Mouse (Mus musculus) embryonic stem cell, embryonic (primary cell): Measurements from ENCODE around the gene Zfp710.

ENCODE experiments used
- CTCF ChIA-PET, 4 experiments: fragments of 300-600 bp in 2 of 4; fragments of 350-600 bp in 2 of 4; sonication (Branson Sonifier 250); formaldehyde crosslinking; loops; one replicate each; lab custom pipeline; 2022; ENCODE audit warnings: inconsistent platforms in 2 of 4; lab: Charles Lee
- POLR2A ChIA-PET, 4 experiments: fragments of 300-600 bp in 2 of 4; fragments of 350-600 bp in 2 of 4; sonication (Branson Sonifier 250); formaldehyde crosslinking; loops; one replicate each; lab custom pipeline; 2022; ENCODE audit warnings: antibody characterized with exemption in 4 of 4, inconsistent platforms in 1 of 4; lab: Charles Lee

The Zfp710 gene

DNA sequence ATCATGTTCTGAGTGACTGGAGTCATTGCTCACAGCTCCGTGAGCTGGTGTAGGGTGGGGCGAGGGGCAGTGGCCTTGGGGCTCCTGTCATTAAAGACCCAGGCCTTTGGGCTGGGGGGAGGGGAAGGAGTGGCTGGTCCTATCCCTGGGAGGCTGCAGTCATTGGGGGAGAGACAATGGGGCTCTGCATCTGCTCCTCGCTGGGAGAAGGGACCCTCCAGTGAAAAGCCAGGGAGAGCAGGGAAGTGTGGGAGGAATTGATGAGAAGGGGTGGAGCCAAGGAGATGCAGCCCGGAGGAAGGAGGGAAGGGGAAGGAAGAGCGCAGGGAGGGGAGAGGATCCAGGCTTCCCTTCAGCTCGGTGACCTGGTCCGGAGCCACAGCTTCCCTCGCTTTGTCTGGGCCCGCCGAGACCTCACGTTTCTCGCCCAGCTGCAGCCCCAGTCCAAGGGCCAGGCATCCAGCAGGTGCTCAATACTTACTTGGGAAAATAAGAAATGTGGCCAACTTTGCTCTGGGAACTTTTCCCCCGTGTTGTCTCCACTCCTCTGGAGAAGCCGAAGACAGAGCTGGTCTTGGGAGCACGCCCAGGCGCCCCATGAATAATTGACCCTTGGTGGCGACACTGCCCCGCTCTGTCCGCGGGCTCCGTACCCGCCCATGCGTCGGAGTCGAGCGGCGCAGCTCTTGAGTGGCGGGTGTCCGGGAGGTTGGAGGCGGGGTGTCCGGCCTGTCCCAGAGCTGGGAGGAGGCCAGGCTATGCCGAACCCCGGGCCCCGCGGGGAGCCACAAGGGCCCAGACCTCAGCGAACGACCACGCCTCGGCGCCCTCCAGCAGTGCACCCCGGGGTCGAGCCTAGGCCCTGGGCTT is at the start of gene Zfp710:
Gene Zfp710, plus strand, starts transcription at position 294 of the 870 bp plus-strand sequence.
- POLR2A ChIA-PET: interaction anchor here (0.6 to 21.3 kb wide), 96 partner anchors 7 to 821 kb away, joined by 3 to 515 read pairs (median 4); partner anchors contain the start of genes Idh2 (in 3 of the 4), Sema4b (in 2 of the 4), Arpin (in 1 of the 4) and Blm (in 1 of the 4)
- CTCF ChIA-PET: interaction anchor here (0.6 to 2.4 kb wide), 17 partner anchors 9 to 244 kb away, joined by 3 to 14 read pairs (median 3); no protein-coding TSS in a partner anchor

DNA sequence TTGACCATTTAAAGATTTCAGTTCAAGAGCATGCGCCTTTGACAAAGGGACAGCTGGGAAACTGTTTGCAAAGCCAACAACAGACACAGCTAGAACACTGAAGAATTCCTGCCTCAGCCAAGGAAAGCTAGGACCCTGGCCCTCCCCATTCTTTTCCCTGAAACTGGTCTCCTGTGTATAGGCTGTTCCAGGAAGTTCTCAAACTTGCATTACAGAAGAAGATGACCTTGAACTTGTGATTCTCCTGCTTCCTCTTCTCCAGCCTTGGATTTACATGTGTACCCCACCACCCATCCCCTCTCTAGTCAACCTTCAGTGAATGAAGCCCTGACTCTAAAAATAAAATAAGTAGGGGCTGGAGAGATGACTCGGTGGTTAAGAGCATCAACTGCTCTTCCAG is 49.3 kb upstream of the Zfp710 start:
- CTCF ChIA-PET: interaction anchor here in 1 of 4 experiments (0.7 to 1.1 kb wide), 2 partner anchors 8 to 246 kb away, joined by 3 read pairs; no protein-coding TSS in a partner anchor
- POLR2A ChIA-PET: interaction anchor here in 2 of 4 experiments (1.2 to 1.3 kb wide), 2 partner anchors 16 to 155 kb away, joined by 4 to 5 read pairs; no protein-coding TSS in a partner anchor

DNA sequence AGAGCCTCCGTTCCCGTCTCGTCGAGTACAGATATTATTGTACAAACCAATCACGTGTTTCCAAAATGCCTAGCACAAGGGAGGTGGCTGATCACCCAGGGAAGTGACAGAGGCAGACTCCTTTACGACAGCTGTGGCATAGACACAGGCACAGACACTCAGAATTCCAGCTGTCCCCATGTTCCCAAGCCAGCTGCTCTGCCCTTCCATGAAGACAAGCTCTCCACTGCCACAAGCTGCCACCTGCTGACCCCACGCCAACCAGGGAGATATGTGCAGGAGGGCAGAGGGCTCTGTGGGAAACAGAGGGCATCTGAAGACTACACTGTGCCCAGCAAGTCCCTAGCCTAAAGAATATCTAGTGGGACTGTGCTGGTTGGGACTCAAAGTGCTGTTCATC is 37.9 kb upstream of the Zfp710 start:
- POLR2A ChIA-PET: no interaction called here
- CTCF ChIA-PET: interaction anchor here in 1 of 4 experiments (0.6 to 0.9 kb wide), 2 partner anchors 10 to 257 kb away, joined by 4 read pairs; no protein-coding TSS in a partner anchor

DNA sequence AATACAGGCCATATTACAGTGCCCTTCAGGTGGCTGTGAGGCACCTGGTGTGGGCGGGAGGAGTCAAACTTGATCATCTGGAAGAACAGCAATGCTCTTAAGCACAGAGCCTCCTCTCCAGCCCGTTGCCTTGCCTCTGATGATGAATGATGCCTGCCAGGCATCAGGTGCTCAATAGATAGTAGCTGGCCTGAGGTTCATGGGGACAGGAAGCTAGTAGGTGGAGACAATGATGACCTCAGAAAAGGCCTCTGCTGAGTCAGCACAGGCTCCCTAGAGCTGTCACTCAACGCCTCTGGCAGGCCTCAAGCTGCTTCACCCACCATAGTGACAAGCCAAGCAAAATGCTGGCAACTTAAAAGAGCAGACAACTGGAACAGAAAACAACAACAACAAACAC is 36.9 kb upstream of the Zfp710 start:
- ChIA-PET POLR2A (interaction anchor here in 2 of 4 experiments (0.5 to 1.1 kb wide), 5 partner anchors 36 to 505 kb away, joined by 3 to 4 read pairs (median 3); partner anchors contain the start of gene Zfp710 (in 1 of the 2)), CTCF (interaction anchor here in 2 of 4 experiments (0.6 to 1.1 kb wide), 3 partner anchors 63 to 258 kb away, joined by 3 to 4 read pairs (median 4); no protein-coding TSS in a partner anchor)

DNA sequence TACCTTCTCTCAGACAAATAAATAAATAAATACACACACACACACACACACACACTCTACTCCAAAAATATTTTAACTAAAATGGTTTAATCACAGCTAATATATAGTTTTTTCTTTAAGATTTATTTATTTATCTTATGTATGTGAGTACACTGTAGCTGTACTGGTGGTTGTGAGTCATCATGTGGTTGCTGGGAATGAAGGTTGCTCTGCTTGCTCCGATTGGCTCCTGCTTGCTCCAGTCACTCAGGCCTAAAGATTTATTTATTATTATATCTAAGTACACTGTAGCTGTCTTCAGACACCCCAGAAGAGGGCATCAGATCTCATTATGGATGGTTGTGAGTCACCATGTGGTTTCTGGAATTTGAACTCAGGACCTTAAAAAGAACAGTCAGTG is 36.1 kb upstream of the Zfp710 start:
- ChIA-PET CTCF (interaction anchor here in 3 of 4 experiments (0.6 to 1.1 kb wide), 3 partner anchors 63 to 237 kb away, joined by 3 to 8 read pairs (median 4); no protein-coding TSS in a partner anchor), POLR2A (interaction anchor here in 2 of 4 experiments (0.6 to 1.1 kb wide), 7 partner anchors 10 to 126 kb away, joined by 3 to 7 read pairs (median 3); partner anchors contain the start of gene Zfp710 (in 1 of the 2))

DNA sequence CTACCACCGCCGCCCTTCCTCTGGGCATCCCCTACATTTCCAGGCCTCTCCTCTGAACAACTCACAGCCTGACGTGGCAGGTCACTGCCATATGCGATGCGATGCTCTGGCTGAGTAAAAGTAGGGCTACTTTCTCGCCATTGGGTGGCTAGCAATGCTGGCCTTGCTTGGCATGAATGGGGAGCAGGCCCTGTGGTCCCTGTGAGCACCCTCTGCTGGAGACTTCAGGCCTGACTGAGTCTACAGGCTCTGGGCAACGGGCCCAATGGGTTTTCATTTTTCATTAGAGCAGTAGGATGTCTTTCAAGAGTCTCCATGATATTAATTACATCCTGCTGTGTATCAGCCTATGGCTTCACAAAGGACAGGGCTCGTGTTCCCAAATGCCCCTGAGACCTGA is 30.1 kb upstream of the Zfp710 start:
- CTCF ChIA-PET: interaction anchor here in 1 of 4 experiments (0.6 kb wide), 3 partner anchors 11 to 554 kb away, joined by 3 read pairs; no protein-coding TSS in a partner anchor
- POLR2A ChIA-PET: no interaction called here

DNA sequence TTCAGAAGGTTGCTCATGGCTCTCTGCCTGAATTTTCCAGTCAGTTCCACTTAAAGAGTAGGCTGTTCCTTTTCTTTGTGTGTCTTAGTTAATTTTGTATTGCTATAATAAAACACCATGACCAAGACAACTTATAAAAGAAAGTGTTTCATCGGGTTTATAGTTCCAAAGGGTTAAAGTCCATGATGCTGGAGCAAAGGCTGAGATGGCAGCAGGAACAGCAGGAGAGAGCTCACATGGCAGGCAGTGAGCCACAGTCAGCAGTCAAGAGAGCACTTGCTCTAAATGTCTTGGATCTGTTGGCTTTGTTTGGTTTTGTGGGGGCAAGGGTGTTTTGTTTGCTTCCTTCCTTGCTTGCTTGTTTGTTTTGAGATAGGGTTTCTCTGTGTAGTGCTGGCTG is 26.9 kb upstream of the Zfp710 start:
- CTCF ChIA-PET: no interaction called here
- POLR2A ChIA-PET: interaction anchor here in 1 of 4 experiments (0.8 to 1.2 kb wide), 2 partner anchors 9 to 18 kb away, joined by 3 read pairs; no protein-coding TSS in a partner anchor

DNA sequence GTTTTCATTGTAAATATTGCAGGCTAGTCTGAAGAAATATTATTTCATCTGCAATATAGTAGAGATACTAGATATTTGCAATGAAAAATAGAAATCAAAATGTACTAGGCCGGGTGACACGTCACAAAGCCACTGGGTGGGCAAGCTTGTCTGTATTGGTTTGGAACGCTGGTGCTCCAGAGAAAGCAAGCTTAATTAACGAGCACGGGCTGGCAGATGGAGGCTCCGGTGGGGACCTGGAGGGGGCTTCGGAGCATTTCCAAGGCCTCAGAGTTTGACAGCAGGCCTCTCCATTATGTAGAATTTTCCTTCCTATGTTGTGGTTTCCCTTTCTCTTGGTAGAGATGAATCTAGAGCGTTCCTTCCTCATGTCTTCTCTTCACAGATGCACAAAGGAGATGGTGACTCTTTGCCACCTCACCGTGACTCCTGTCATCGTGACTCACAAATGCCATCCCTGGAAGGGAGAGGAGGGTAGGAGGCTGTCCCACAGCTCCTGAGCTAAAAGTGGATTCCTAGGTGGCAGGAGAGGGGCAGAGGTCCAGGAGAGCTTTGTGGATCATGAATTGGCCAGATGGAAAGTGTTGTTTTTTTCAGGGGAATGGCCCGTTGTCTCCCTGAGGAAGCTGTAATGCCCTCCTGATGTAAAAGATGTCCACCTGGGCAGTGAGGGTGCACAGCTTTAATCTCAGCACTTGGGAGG is 22.1 kb upstream of the Zfp710 start:
- ChIA-PET CTCF (no interaction called here), POLR2A (interaction anchor here in 2 of 4 experiments (0.8 to 2.1 kb wide), 7 partner anchors 11 to 128 kb away, joined by 3 to 5 read pairs (median 3); no protein-coding TSS in a partner anchor)

DNA sequence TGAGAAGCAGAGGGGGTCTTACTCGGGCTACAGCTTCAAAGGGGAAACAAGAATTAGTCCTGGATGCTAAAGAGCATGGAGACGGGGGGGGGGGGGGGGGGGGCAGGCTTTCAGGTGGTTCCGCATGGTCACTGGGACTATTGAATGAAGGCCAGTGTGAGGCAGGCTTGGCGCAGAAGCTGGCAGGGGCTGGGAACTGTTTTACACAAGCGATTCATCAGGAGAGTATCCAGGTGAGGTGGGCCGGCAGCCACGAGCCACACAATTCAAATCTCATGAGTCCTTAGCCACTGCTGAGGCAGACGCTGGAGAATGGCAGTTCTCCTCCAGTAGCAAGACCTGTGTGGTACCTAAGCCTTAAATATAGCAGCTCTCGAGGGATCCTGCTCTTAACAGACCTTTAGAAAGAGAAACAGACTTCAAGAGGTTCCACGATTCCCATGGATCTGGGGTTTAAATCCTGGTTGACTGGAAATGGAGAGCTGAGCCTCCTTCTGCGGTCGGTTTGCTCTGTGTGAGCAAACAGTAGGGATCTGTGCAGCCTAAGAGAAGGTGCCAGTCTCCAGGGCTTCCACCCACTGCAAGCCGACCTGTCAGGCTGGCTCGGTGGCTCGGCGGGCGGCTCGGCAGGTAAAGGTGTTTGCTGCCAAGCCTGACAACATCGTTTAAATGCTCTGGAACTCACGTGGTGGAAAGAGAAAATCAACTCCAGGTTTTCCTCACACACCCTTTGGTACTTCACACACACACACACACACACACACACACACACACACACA is 19.6 kb upstream of the Zfp710 start:
- POLR2A ChIA-PET: interaction anchor here (0.5 to 1.7 kb wide), 12 partner anchors 9 to 349 kb away, joined by 3 to 6 read pairs (median 3); no protein-coding TSS in a partner anchor

DNA sequence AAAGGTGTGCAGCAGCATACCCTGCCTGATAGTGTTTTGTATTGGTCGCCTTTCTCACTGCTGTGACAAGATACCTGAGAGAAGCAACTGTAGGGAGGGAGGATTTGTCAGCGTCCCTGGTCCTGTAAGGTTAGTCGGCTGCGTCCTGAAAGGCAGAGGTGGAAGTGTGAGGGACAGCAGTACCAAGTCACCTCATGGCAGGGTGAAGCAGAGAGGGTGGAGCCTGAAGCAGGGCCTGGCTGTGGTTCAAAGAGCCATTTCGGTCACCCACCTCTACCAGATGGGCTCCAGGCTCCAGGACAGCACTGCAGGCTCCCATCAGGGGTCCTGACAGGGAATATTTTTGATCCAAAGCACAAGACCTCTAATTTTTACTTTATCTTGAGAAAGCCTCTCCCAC is 13.9 kb upstream of the Zfp710 start:
- POLR2A ChIA-PET: interaction anchor here (0.5 to 3.8 kb wide), 22 partner anchors 9 to 412 kb away, joined by 3 to 24 read pairs (median 4); partner anchors contain the start of genes Zfp710 (in 3 of the 4) and Idh2 (in 1 of the 4)
- CTCF ChIA-PET: interaction anchor here (0.6 to 1.5 kb wide), 26 partner anchors 13 to 731 kb away, joined by 3 to 12 read pairs (median 4); no protein-coding TSS in a partner anchor

More for the DNA sequence above, 19.6 kb upstream of the Zfp710 start:
- CTCF ChIA-PET: interaction anchor here in 2 of 4 experiments (0.6 to 0.9 kb wide), 3 partner anchors 20 to 372 kb away, joined by 3 read pairs; partner anchors contain the start of gene Zfp710 (in 1 of the 2)

DNA sequence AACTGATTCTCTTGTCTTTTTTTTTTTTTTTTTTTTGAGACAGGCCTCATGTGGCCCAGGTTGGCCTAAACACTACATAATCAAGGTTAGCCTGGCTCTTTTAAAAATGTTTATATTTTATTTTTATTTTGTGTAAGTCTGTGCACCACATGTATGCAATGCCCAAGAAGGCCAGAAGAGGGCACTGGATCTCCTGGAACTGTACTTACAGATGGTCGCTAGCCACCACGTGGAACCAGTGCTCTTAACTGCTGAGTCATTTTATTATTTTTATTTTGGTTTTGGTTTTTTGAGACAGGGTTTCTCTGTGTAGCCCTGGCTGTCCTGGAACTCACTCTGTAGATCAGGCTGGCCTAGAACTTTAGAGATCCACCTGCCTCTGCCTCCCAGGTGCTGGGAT is 13.1 kb upstream of the Zfp710 start:
- ChIA-PET POLR2A (interaction anchor here (0.5 to 2.0 kb wide), 19 partner anchors 9 to 411 kb away, joined by 3 to 7 read pairs (median 4); partner anchors contain the start of genes Idh2 (in 1 of the 4) and Zfp710 (in 1 of the 4)), CTCF (interaction anchor here (0.6 to 1.5 kb wide), 26 partner anchors 13 to 732 kb away, joined by 3 to 12 read pairs (median 4); no protein-coding TSS in a partner anchor)

DNA sequence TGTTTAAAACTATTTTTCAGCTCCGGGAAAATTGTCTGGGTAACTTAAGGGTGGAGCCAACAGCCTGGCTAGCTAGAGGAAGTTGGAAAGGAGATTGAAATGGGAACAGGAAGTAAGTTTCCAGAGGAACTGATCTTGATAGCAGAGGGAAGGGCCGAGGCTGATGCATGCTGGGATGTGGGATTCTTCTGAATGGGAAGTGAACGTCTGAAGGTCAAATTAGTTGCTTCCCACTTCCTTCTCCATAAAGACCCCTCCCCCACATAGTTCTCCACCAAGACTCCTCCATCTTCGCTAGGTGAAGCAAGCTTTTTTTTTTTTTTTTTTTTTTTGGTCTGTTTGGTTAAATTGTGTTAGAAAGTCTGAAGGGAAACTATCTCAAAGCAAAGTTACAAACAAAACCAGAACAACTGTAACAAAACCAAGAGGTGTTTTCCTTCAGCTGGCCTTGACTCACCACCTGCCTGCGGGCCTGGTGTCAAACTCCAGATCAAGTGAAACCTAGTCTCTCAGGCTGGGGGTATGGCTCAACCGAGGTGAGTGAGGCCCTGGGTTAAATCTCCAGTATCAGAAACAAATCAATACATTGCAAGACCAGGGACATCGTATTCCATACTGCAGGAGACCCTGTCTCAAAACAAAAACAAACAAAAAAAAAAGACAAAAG is 10.6 kb upstream of the Zfp710 start:
- CTCF ChIA-PET: interaction anchor here in 2 of 4 experiments (0.6 to 2.2 kb wide), 6 partner anchors 10 to 175 kb away, joined by 3 to 11 read pairs (median 4); partner anchors contain the start of gene Zfp710 (in 1 of the 2)
- POLR2A ChIA-PET: interaction anchor here (0.6 to 10.1 kb wide), 48 partner anchors 8 to 1829 kb away, joined by 3 to 350 read pairs (median 4); partner anchors contain the start of genes Zfp710 (in 4 of the 4), Cib1 (in 1 of the 4), Gdpgp1 (in 1 of the 4) and Idh2 (in 1 of the 4)

DNA sequence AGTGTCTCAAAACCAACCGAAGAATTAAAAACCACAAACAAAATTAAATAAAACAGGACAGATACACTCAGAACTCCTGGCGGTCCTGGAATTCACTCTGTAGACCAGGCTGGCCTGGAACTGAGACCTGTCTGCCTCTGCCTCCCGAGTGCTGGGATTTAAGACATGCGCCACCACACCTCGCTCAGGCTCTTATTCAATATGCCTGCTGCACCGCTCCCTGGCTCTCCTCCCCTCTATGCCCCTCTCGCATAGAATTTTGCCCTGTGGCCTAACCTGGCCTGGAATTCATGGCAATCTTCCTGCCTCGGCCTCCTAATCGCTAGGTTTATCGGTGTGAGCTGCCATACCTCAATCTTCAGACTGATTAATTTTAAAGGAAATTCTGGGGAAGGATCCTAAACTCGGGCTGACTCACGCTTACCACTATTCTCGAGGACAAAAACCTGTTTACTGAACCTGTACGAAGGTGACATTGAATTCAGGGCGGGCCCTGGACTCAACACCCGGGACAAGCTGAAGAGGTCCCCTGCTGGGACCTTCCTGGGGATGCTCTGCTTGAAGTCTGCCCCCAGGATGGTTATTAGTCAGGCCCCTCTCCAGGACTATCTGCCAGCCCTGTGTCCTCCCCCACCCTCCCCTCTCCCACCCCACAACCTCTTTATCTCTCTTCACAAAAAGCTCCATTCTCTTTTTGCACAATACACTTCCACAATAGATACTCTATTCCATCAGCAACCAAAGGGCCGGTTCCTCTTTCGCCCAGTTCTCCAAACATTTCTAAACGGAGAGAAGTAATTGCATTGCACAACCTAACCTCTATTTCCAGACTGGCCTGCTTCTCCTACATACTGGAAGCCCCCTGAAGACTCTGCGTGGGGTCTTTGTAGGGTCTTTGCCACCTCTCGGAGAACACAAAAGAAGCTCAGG is 9.5 kb upstream of the Zfp710 start:
- ChIA-PET POLR2A (interaction anchor here (0.5 to 10.1 kb wide), 70 partner anchors 9 to 831 kb away, joined by 3 to 350 read pairs (median 4); partner anchors contain the start of genes Zfp710 (in 4 of the 4) and Idh2 (in 2 of the 4)), CTCF (interaction anchor here in 3 of 4 experiments (0.7 to 2.2 kb wide), 6 partner anchors 9 to 806 kb away, joined by 3 to 14 read pairs (median 4); partner anchors contain the start of gene Zfp710 (in 1 of the 3))

DNA sequence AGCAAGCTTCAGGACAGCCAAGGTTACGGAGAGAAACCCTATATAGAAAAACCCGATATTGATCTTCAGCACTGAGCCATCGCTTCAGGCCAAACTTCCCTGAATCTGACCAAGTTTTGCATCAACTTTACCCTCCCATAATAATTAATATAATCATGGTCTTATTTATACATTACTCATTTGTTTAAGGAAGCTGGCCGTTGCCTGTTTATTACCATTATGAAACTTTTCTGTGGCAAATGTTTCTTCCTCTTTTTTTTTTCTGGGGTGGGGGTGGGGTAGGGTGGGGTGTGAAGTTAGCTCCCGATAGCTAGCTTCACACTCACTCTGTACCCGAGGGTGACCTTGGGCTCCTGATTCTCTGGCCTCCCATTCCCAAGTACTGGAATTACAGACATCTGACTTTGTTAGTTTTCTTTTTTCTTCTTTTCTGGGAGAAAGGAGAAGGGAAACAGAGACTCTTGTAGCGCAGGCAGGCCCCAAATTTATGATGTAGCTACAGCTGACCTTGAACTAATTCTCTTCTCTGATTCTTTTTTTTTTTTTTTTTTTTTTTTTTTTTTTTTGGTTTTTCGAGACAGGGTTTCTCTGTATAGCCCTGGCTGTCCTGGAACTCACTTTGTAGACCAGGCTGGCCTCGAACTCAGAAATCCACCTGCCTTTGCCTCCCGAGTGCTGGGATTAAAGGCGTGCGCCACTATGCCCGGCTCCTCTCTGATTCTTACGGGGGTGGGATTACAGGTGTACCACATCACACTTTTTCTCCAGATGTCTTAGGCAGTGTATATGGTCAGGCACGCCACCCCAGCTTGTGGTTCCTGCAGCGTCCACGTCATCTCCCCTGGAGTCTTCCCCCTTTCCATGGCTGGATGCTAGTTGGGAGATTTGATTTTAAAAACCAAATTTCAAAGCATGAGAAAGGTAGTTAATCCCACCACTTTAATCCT is 5.8 kb upstream of the Zfp710 start:
- POLR2A ChIA-PET: interaction anchor here (0.6 to 10.1 kb wide), 26 partner anchors 9 to 623 kb away, joined by 3 to 350 read pairs (median 4); partner anchors contain the start of genes Idh2 (in 2 of the 4) and Zfp710 (in 2 of the 4)

More for the DNA sequence above, 5.8 kb upstream of the Zfp710 start:
- CTCF ChIA-PET: interaction anchor here in 1 of 4 experiments (1.7 kb wide), 1 partner anchor 66 kb away, joined by 5 read pairs; no protein-coding TSS in a partner anchor
